Mouse (Mus musculus) spleen, postnatal 14 days (tissue): Measurements from ENCODE around the gene Upp1.
"Not testable (repeated sequence)": the region's sequence is repeated elsewhere in the genome, so short reads cannot be mapped to it uniquely, and the experiment has no call there.

ENCODE experiments used
- DNase-seq, 2 experiments: peaks; one replicate each; pipeline ENCODE4 v3.0.0; 2021 to 2022; ENCODE audit warnings: low spot score in 2 of 2

The Upp1 gene

GRCm38 (mm10) chr11:9118050-9118420 lies at the start of gene Upp1:
Gene Upp1 (plus strand): TSS chr11:9118103.
- no peak for DNase-seq

- no peak for DNase-seq
Observed at GRCm38 (mm10) chr11:9076444-9076843, 41.5 kb upstream of the Upp1 start.

- DNase-seq, result no peak
Observed at GRCm38 (mm10) chr11:9113189-9113588, 4.7 kb upstream of the Upp1 start.

GRCm38 (mm10) chr11:9115367-9116120 lies 2.4 kb upstream of the Upp1 start:
- no peak for DNase-seq

- no peak for DNase-seq
Observed at GRCm38 (mm10) chr11:9116121-9116520, 1.8 kb upstream of the Upp1 start.

- no peak for DNase-seq
Observed at GRCm38 (mm10) chr11:9116916-9117315, 987 bp upstream of the Upp1 start.

- no peak for DNase-seq
Observed at GRCm38 (mm10) chr11:9117358-9118049, 399 bp upstream of the Upp1 start.

- no peak for DNase-seq
Observed at GRCm38 (mm10) chr11:9118421-9119121, 668 bp downstream of the Upp1 start.

GRCm38 (mm10) chr11:9119231-9120020 lies 1.5 kb downstream of the Upp1 start:
- no peak for DNase-seq

- DNase-seq, result no peak
Observed at GRCm38 (mm10) chr11:9122315-9122714, 4.4 kb downstream of the Upp1 start.

GRCm38 (mm10) chr11:9126373-9127107 lies 8.6 kb downstream of the Upp1 start:
- no peak for DNase-seq

- no peak for DNase-seq
Observed at GRCm38 (mm10) chr11:9128110-9128509, 10.2 kb downstream of the Upp1 start.

GRCm38 (mm10) chr11:9129528-9129927 lies 11.6 kb downstream of the Upp1 start:
- DNase-seq, result no peak

- DNase-seq, result no peak
Observed at GRCm38 (mm10) chr11:9131688-9132087, 13.8 kb downstream of the Upp1 start.

- DNase-seq, result no peak
Observed at GRCm38 (mm10) chr11:9135589-9136246, 17.8 kb downstream of the Upp1 start.

- peak in 1 of 2 experiments; percentile 43 for DNase-seq
Observed at GRCm38 (mm10) chr11:9136471-9136870, 18.6 kb downstream of the Upp1 start.

GRCm38 (mm10) chr11:9145113-9145512 lies 27.2 kb downstream of the Upp1 start:
- no peak for DNase-seq

- no peak for DNase-seq
Observed at GRCm38 (mm10) chr11:9146115-9146514, 28.2 kb downstream of the Upp1 start.

GRCm38 (mm10) chr11:9146683-9147082 lies 28.8 kb downstream of the Upp1 start:
- DNase-seq, result no peak

- DNase-seq, result no peak
Observed at GRCm38 (mm10) chr11:9148206-9148605, 30.3 kb downstream of the Upp1 start.

- DNase-seq, result not testable (repeated sequence)
Observed at GRCm38 (mm10) chr11:9150403-9150802, 32.5 kb downstream of the Upp1 start.
